Mouse (Mus musculus): ENCODE measurements at regions not wholly inside any gene's neighbourhood (a gene's known extent, or its start where the extent isn't known, plus 50 kb on each side); places are given as distances from the start of the nearest gene placed in this dataset.

- Histone ChIP-seq H3K4me3 (ENCODE audit: insufficient read depth, low read length) (no peak overlapping the region), H3K4me1 (ENCODE audit: control insufficient read depth, insufficient read depth, low read length) (peaks cover 2% of the 10 kb centered on the region; the same call in 1 of the 2 replicates), H3K27ac (ENCODE audit: insufficient read depth, low read length) (no peak overlapping the region; the same call in 1 of the 2 replicates)
- no peak for TF ChIP-seq CTCF (IDR thresholded peaks at IDR 0.05; ENCODE audit: extremely low read depth, insufficient read depth, low read length)
- no peak for TF ChIP-seq POLR2A (IDR thresholded peaks at IDR 0.05; ENCODE audit: extremely low read depth, insufficient read depth, low read length)
These were observed 314.2 kb downstream of the Dcdc2c start for GRCm38 (mm10) chr12:28238016-28238415.

- TF ChIP-seq POLR2A (IDR thresholded peaks at IDR 0.05; ENCODE audit: extremely low read depth, insufficient read depth, low read length) (no peak), CTCF (IDR thresholded peaks at IDR 0.05; ENCODE audit: extremely low read depth, insufficient read depth, low read length) (no peak)
- Histone ChIP-seq H3K4me1 (ENCODE audit: control insufficient read depth, insufficient read depth, low read length) (peaks cover 2% of the 10 kb centered on the region; the same call in 1 of the 2 replicates), H3K27ac (ENCODE audit: insufficient read depth, low read length) (no peak overlapping the region), H3K4me3 (ENCODE audit: insufficient read depth, low read length) (no peak overlapping the region)
These were observed 315.2 kb downstream of the Dcdc2c start for GRCm38 (mm10) chr12:28237041-28237440.

- H3K4me1 ChIP-seq (ENCODE audit: control insufficient read depth, insufficient read depth, low read length): no peaks in the 10 kb centered on the region
- no peak overlapping the region for H3K27ac ChIP-seq (ENCODE audit: insufficient read depth, low read length)
- TF ChIP-seq CTCF (IDR thresholded peaks at IDR 0.05; ENCODE audit: extremely low read depth, insufficient read depth, low read length) (no peak), POLR2A (IDR thresholded peaks at IDR 0.05; ENCODE audit: extremely low read depth, insufficient read depth, low read length) (no peak)
- H3K4me3 ChIP-seq (ENCODE audit: insufficient read depth, low read length): no peak overlapping the region
These were observed 349.4 kb downstream of the Dcdc2c start for GRCm38 (mm10) chr12:28202847-28203246.

- TF ChIP-seq POLR2A (IDR thresholded peaks at IDR 0.05; ENCODE audit: extremely low read depth, insufficient read depth, low read length) (no peak), CTCF (IDR thresholded peaks at IDR 0.05; ENCODE audit: extremely low read depth, insufficient read depth, low read length) (no peak)
- no peak overlapping the region for H3K4me3 ChIP-seq (ENCODE audit: insufficient read depth, low read length)
- H3K27ac ChIP-seq (ENCODE audit: insufficient read depth, low read length): no peak overlapping the region
- H3K4me1 ChIP-seq (ENCODE audit: control insufficient read depth, insufficient read depth, low read length): no peaks in the 10 kb centered on the region
These were observed 365.5 kb downstream of the Dcdc2c start for GRCm38 (mm10) chr12:28186695-28187094.

- no peak for TF ChIP-seq CTCF (IDR thresholded peaks at IDR 0.05; ENCODE audit: extremely low read depth, insufficient read depth, low read length)
- no peak for TF ChIP-seq POLR2A (IDR thresholded peaks at IDR 0.05; ENCODE audit: extremely low read depth, insufficient read depth, low read length)
- Histone ChIP-seq H3K4me3 (ENCODE audit: insufficient read depth, low read length) (no peak overlapping the region), H3K27ac (ENCODE audit: insufficient read depth, low read length) (no peak overlapping the region), H3K4me1 (ENCODE audit: control insufficient read depth, insufficient read depth, low read length) (no peaks in the 10 kb centered on the region)
These were observed 370.9 kb downstream of the Dcdc2c start for GRCm38 (mm10) chr12:28181265-28181664.

GRCm38 (mm10) chr12:28176016-28176415 is 376.2 kb downstream of the Dcdc2c start:
- H3K4me1 ChIP-seq (ENCODE audit: control insufficient read depth, insufficient read depth, low read length): no peaks in the 10 kb centered on the region
- H3K27ac ChIP-seq (ENCODE audit: insufficient read depth, low read length): no peak overlapping the region
- no peak overlapping the region for H3K4me3 ChIP-seq (ENCODE audit: insufficient read depth, low read length)
- TF ChIP-seq POLR2A (IDR thresholded peaks at IDR 0.05; ENCODE audit: extremely low read depth, insufficient read depth, low read length) (no peak), CTCF (IDR thresholded peaks at IDR 0.05; ENCODE audit: extremely low read depth, insufficient read depth, low read length) (no peak)

- no peaks in the 10 kb centered on the region for H3K4me1 ChIP-seq (ENCODE audit: control insufficient read depth, insufficient read depth, low read length)
- H3K27ac ChIP-seq (ENCODE audit: insufficient read depth, low read length): no peak overlapping the region
- H3K4me3 ChIP-seq (ENCODE audit: insufficient read depth, low read length): no peak overlapping the region
- no peak for TF ChIP-seq CTCF (IDR thresholded peaks at IDR 0.05; ENCODE audit: extremely low read depth, insufficient read depth, low read length)
- TF ChIP-seq POLR2A (IDR thresholded peaks at IDR 0.05; ENCODE audit: extremely low read depth, insufficient read depth, low read length): no peak
These were observed 378.1 kb downstream of the Dcdc2c start for GRCm38 (mm10) chr12:28174078-28174477.

GRCm38 (mm10) chr12:28158786-28159185 is 393.4 kb downstream of the Dcdc2c start:
- Histone ChIP-seq H3K4me3 (ENCODE audit: insufficient read depth, low read length) (no peak overlapping the region), H3K27ac (ENCODE audit: insufficient read depth, low read length) (no peak overlapping the region)
- no peak for TF ChIP-seq POLR2A (IDR thresholded peaks at IDR 0.05; ENCODE audit: extremely low read depth, insufficient read depth, low read length)
- no peak for TF ChIP-seq CTCF (IDR thresholded peaks at IDR 0.05; ENCODE audit: extremely low read depth, insufficient read depth, low read length)

GRCm38 (mm10) chr12:28150759-28151158 is 401.4 kb downstream of the Dcdc2c start:
- H3K4me1 ChIP-seq (ENCODE audit: control insufficient read depth, insufficient read depth, low read length): no peaks in the 10 kb centered on the region
- H3K4me3 ChIP-seq (ENCODE audit: insufficient read depth, low read length): no peak overlapping the region
- TF ChIP-seq CTCF (IDR thresholded peaks at IDR 0.05; ENCODE audit: extremely low read depth, insufficient read depth, low read length): no peak
- no peak for TF ChIP-seq POLR2A (IDR thresholded peaks at IDR 0.05; ENCODE audit: extremely low read depth, insufficient read depth, low read length)
- H3K27ac ChIP-seq (ENCODE audit: insufficient read depth, low read length): no peak overlapping the region

More at GRCm38 (mm10) chr12:28158786-28159185, 393.4 kb downstream of the Dcdc2c start:
- no peaks in the 10 kb centered on the region for H3K4me1 ChIP-seq (ENCODE audit: control insufficient read depth, insufficient read depth, low read length)

- Histone ChIP-seq H3K27ac (ENCODE audit: insufficient read depth, low read length) (no peak overlapping the region), H3K4me3 (ENCODE audit: insufficient read depth, low read length) (no peak overlapping the region), H3K4me1 (ENCODE audit: control insufficient read depth, insufficient read depth, low read length) (no peaks in the 10 kb centered on the region)
- TF ChIP-seq CTCF (IDR thresholded peaks at IDR 0.05; ENCODE audit: extremely low read depth, insufficient read depth, low read length) (no peak), POLR2A (IDR thresholded peaks at IDR 0.05; ENCODE audit: extremely low read depth, insufficient read depth, low read length) (no peak)
These were observed 416.2 kb downstream of the Dcdc2c start for GRCm38 (mm10) chr12:28135810-28136592.

Data from cortical plate, adult 2 months (tissue).